Mouse (Mus musculus) heart, postnatal 4 days (tissue): ENCODE measurements around the gene Gpr183. TPM values are rescaled to one million over a fixed set of nuclear protein-coding genes. Genes with fewer than 3 reads are reported as not detected.
A peak's percentile ranks its signal among the peaks of the same experiment; 100 is the strongest.

Experiments
- DNase-seq: peaks from one replicate; pipeline ENCODE4 v3.0.0; 2021
- total RNA-seq, 2 experiments: library from RNA; stranded (reverse); gene quantifications; 2 replicates each; pipeline ENCODE4 v1.2.3; 2021

The Gpr183 gene
- 1 to 10 TPM; 2.8 to 3.3 TPM for total RNA-seq

- peak; percentile 29 for DNase-seq
Observed at GRCm38 (mm10) chr14:121964990-121965389, at the start of gene Gpr183. Gene Gpr183 (minus strand): TSS chr14:121965195.

GRCm38 (mm10) chr14:122013417-122013951, 48.5 kb upstream of the Gpr183 start:
- no peak for DNase-seq

GRCm38 (mm10) chr14:122012814-122013213, 47.8 kb upstream of the Gpr183 start:
- no peak for DNase-seq

- DNase-seq = no peak
Observed at GRCm38 (mm10) chr14:122012193-122012592, 47.2 kb upstream of the Gpr183 start.

- no peak for DNase-seq
Observed at GRCm38 (mm10) chr14:122011768-122012167, 46.8 kb upstream of the Gpr183 start.

DNA sequence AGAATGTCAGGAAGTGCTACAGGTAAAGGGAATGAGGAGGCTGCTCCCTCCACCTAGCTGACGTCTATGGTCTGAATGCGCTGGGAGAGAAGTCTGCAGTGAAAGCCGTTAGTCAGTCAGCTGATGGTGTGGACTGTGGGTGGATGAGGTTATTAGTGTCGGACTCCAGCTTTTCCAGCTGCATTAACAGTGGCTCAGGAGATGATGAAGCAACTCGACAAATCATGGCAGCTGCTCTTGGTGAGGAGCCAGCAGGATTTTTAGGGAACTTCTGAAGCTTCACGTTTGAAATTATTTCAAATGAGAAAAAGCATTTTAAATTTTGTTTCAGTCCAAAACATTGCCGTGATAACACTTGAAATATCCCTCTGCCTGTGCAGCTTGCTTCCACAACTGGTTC, 45.3 kb upstream of the Gpr183 start:
- DNase-seq = no peak

- no peak for DNase-seq
Observed at GRCm38 (mm10) chr14:122009502-122009901, 44.5 kb upstream of the Gpr183 start.

GRCm38 (mm10) chr14:122008261-122008660, 43.3 kb upstream of the Gpr183 start:
- no peak for DNase-seq

- DNase-seq = no peak
Observed at GRCm38 (mm10) chr14:122003812-122004211, 38.8 kb upstream of the Gpr183 start.

DNA sequence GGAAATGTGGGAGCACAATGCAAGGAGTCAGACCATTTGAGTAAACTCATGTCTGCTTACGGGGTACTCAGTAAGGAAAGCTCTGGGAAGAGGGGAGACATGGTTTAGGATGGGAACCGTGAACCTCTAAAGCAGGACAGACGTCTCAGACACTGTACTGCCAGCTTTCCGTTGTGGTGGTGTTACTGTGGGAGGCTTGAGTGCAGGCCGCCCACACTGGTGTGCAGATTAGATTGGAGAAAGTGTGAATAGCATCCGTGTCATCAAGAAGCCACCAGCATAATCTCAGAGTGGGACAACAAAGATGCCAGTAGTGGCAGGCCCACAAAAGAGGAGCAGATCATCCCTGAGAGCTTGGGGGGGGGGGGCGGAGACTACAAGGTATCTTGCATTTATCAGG, 37.2 kb upstream of the Gpr183 start:
- DNase-seq = no peak

GRCm38 (mm10) chr14:122000346-122001105, 35.5 kb upstream of the Gpr183 start:
- DNase-seq = no peak

- DNase-seq = no peak
Observed at GRCm38 (mm10) chr14:121999455-121999854, 34.5 kb upstream of the Gpr183 start.

GRCm38 (mm10) chr14:121996786-121997185, 31.8 kb upstream of the Gpr183 start:
- DNase-seq = peak; percentile 60

- no peak for DNase-seq
Observed at GRCm38 (mm10) chr14:121995557-121995870, 30.5 kb upstream of the Gpr183 start.

GRCm38 (mm10) chr14:121994846-121995556, 30.0 kb upstream of the Gpr183 start:
- no peak for DNase-seq

GRCm38 (mm10) chr14:121994171-121994700, 29.2 kb upstream of the Gpr183 start:
- no peak for DNase-seq

DNA sequence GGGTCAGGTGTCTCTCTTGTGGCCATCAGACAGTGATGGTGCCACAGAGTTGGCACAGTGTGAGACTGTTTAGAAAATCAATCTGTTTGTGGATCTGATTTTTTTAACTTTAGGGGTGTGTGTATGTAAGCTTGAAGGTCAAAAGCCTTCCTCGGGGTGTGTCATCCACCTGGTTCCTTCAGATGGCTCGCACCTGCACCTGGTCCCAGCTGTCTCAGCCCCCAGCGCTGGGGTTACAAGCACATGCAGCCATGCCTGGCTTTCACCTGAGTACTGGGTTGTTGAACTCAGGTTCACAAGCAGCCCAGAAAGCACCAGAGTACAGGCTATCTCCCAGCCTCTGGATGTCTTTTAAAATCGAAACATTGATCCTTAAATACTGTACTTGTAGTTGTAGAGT, 28.6 kb upstream of the Gpr183 start:
- DNase-seq = no peak

GRCm38 (mm10) chr14:121992395-121993280, 27.6 kb upstream of the Gpr183 start:
- DNase-seq = no peak

DNA sequence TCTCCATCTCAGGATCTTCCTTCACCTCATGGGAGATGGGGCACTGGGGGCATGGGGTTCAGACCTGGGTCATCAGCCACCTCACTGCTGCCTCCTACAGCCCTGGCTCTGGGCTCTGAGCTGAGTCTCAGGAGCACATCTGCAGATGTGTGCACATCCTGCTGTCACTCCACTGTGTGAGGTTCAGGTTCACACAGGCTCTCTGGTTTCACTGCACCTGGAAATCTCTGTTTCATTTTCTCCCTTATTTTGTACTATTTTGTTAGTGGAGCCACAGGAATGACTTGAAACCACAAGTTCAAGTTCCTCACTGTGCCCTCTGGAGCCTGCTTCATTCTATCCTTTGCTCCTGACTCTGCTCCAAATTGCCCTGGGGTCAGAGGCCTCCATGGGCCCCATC, 26.9 kb upstream of the Gpr183 start:
- DNase-seq = no peak

DNA sequence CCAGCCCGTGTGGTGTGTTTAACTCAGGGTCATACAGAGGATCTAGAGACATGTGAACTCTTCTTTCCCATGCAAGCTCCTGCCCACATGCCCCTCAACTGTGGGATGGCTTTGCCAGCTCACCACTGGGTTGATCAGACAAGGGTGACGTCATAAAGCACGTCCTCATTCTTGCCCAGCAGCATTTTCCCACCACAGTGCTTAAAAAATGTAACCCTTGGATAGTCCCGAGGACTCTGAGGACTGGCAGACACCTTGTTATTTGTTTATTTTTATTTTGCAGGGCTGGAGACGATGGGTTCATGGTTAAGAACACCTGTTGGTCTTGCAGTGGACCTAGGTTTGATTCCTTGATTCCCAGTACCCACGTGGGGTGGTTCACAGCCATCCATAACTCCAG, 25.9 kb upstream of the Gpr183 start:
- DNase-seq = no peak

GRCm38 (mm10) chr14:121989869-121990268, 24.9 kb upstream of the Gpr183 start:
- DNase-seq = no peak

DNA sequence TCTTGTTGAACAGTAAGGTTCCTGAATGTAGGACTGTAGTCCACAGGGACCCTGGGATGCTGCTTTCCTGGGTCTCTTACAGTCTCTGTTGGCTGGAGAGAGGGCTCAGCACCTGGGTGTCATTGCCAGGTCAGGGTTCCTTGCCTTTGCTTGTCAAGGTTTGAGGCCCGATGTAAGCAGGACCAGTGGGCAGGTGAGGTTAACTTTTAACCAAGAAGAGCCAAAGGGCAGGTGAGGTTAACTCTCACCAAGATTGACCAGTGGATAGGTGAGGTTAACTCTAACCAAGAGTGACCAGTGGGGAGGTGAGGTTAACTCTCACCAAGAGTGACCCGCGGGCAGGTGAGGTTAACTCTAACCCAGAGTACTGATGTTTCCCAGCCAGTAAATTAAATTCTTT, 24.3 kb upstream of the Gpr183 start:
- no peak for DNase-seq

DNA sequence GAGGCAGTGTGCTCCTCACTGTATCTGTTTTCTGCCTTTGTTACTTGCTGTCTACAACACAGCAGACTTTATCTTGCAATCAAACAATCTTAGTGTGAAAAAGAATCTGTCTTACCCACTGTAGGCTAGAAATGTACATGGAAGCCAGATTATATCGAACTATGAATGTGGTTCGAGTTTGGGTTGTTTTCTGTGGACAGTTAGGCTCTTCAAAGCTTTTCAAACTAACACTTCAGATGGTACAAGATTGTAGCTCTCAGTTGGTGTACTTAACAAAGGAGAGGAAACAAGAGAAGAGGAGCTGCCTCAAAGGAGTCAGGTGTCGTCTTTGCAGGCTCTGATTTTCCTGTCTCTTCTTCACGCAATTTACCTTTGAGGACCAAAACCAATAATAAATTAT, 22.7 kb upstream of the Gpr183 start:
- no peak for DNase-seq
